Mouse (Mus musculus) urinary bladder, postnatal 4 days (tissue): ENCODE results near the gene Ghr.
A peak's percentile ranks its signal among the peaks of the same experiment; 100 is the strongest.

Source experiments
- DNase-seq, 2 experiments: peaks; one replicate each; pipeline ENCODE4 v3.0.0; 2021 to 2022; ENCODE audit warnings: low spot score in 2 of 2

Ghr gene

GRCm38 (mm10) chr15:3582807-3583636 is at the start of gene Ghr:
TSS of gene Ghr (minus strand) at chr15:3583492.
- peak; percentile 85 to 88 for DNase-seq

GRCm38 (mm10) chr15:3622746-3623145 is 39.5 kb upstream of the Ghr start:
- no peak for DNase-seq

- DNase-seq = no peak
These were observed 37.1 kb upstream of the Ghr start for GRCm38 (mm10) chr15:3620368-3620767.

- DNase-seq = no peak
These were observed 35.0 kb upstream of the Ghr start for GRCm38 (mm10) chr15:3618311-3618710.

DNA sequence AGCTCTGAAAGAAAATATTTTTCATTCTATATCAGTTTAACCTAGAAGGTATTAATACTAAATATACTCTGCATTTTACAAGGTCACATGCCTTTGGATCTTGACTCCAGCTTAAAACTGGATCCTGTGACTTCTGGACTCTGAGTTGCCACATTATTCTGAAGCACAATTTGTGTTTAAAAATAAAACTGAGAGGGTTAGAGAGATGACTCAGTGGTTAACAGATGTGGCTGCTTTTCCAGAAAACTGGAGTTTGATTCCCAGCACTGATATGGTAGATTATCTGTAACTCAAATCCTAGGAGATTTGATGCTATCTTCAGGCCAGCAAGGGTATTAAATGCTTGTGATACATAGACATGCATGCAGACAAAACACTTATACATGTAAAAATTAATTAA is 28.7 kb upstream of the Ghr start:
- no peak for DNase-seq

GRCm38 (mm10) chr15:3607951-3608350 is 24.7 kb upstream of the Ghr start:
- no peak for DNase-seq

DNA sequence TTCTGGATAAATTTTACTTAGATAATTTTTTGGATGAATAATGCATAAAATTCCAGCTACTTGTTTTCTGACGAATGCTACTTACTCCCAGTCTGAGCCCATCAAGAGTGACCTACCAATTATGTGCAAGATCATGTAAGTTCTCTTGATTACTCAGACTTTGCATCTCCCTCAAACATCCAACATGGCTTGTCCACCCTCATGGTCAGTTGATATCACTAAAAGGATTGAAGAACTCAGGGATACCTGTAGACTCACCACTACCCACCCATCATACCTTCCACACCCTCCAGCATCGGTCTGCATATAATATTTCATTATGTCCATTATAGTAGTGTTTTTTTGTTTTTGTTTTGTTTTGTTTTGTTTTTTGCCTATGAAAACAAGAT is 18.8 kb upstream of the Ghr start:
- no peak for DNase-seq

- no peak for DNase-seq
These were observed 18.3 kb upstream of the Ghr start for GRCm38 (mm10) chr15:3601422-3602097.

DNA sequence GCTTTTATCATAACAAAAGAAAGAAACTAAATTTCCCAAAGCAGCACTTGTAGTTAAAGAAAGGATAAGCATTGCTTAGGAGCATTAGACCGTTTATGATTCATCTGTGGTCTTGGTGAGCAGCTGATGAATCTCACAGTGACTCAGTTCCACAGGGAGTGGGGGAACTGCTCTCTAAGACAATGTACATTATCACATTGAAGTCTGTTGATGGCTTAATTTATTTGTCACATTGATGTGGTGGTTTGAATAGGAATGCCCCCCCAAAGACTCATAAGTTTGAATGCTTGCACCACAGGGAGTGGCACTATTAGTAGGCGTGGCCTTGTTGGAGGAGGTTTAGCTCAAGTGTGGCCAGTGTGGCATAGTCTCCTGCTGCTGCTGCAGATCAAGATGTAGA is 4.6 kb upstream of the Ghr start:
- no peak for DNase-seq

DNA sequence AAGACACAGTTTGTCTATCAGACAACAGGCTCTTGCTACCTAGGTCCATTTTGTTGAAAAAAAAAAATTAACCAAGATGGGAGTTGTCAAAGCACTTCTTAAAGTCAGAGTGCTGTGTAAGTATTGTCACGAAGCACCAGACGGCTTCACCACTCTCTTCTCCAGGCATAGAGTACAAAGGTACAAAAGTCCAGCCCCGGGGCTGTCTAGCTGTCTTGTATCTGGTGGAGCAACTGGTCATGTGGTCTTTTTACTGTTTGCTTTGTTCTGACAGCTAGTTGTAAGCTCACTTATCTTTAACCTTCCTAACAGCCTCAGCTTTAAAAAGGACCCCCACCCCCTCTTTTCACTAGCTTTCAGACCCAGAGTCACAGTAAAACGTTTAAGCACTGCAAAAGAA is 1.1 kb upstream of the Ghr start:
- no peak for DNase-seq

- DNase-seq = peak; percentile 40 to 65
These were observed 1.2 kb downstream of the Ghr start for GRCm38 (mm10) chr15:3581861-3582806.

DNA sequence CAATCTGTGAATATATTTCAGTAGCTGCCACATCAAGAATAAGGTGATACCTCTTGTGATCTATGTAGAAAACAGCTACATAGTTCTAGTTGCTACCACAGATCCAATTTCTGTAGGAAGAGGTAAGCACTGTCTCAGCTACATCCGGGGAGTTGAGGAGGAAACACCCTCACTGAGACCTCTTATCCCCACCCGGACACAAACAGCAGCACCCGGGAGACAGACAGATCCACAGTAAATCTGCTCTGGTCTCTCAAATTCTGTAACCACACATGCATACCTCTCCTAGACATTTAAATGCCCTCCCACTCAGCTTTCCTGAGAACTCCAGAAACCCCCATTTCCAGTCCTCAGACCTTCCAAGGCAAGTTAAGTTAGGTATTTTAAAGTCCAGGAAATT is 2.0 kb downstream of the Ghr start:
- no peak for DNase-seq

GRCm38 (mm10) chr15:3580216-3580615 is 3.1 kb downstream of the Ghr start:
- peak in 1 of 2 experiments; percentile 21 for DNase-seq

DNA sequence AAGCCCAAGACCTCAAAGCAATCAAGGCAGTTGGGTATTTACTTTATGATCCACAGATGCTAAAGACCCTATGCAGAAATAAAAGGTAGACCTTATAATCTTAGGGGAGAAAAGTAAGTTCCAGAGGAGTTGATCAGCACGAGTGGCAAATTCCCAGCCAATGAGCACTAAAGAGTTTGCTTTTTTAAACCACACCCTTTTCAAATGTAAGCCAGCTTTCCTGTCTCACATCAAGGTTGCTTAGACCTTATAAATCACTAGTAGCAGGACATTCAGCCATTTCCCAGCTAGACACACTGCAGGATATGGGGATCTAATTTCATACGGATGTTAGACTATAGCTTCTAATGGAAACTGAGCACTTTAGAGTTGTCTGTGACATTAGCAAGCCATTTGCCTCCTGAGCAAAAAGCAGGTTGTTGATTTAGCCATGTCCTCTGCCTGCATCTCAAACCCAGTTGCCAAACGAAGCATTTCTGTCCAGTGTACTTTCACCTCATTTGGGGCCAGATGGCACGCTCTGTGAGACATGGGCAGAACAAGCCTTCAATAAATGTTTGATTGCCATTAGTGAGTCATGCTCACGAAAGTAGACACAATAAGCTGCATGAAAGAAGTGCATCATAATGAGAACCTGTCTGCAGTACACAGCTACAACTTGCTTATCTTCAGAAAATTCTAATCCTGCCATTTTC is 4.9 kb downstream of the Ghr start:
- DNase-seq = no peak

- DNase-seq = no peak
These were observed 14.0 kb downstream of the Ghr start for GRCm38 (mm10) chr15:3569178-3569903.

DNA sequence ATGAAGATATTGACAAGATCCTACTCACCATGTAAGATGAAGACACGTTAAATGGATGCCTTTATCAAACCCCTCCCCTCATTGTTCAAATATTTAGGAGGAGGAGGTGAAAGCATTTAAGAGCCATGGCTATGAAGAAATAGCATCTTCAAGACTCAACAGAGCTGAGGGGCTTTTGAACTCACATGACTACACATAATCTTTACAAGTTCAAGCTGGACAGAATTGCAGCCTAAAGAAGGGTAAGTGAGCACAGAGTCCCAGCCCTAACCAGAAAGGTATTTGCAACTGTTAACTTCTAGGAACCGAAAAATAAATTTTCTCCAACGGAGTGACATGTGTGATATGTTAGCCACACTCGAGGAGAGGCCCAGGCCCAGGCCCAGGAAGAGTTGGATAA is 18.7 kb downstream of the Ghr start:
- DNase-seq = no peak

- DNase-seq = no peak
These were observed 19.3 kb downstream of the Ghr start for GRCm38 (mm10) chr15:3563929-3564516.

GRCm38 (mm10) chr15:3563473-3563872 is 19.8 kb downstream of the Ghr start:
- no peak for DNase-seq

- no peak for DNase-seq
These were observed 24.8 kb downstream of the Ghr start for GRCm38 (mm10) chr15:3558524-3558923.

GRCm38 (mm10) chr15:3544289-3544688 is 39.0 kb downstream of the Ghr start:
- no peak for DNase-seq
